Mouse (Mus musculus) heart, adult 2 months (tissue): ENCODE data around the gene Hdac10.

Experiments
- CTCF ChIP-seq: fragments of 200-600 bp; IDR thresholded peaks from 2 replicates; pipeline ENCODE4 v1.8.1; 2022; ENCODE audit warnings: antibody characterized with exemption, mild to moderate bottlenecking, moderate library complexity
- EP300 ChIP-seq: fragments of 200-500 bp; IDR thresholded peaks from 2 replicates; pipeline ENCODE4 v1.6.1; 2011; ENCODE audit warnings: low read depth, low read length, control low read depth; ENCODE audit not compliant: insufficient read depth
- POLR2A ChIP-seq: fragments of 200-500 bp; IDR thresholded peaks from 2 replicates; pipeline ENCODE4 v1.6.1; 2011; ENCODE audit warnings: mild to moderate bottlenecking, low read depth, low read length, control low read depth; ENCODE audit not compliant: insufficient read depth

DNA sequence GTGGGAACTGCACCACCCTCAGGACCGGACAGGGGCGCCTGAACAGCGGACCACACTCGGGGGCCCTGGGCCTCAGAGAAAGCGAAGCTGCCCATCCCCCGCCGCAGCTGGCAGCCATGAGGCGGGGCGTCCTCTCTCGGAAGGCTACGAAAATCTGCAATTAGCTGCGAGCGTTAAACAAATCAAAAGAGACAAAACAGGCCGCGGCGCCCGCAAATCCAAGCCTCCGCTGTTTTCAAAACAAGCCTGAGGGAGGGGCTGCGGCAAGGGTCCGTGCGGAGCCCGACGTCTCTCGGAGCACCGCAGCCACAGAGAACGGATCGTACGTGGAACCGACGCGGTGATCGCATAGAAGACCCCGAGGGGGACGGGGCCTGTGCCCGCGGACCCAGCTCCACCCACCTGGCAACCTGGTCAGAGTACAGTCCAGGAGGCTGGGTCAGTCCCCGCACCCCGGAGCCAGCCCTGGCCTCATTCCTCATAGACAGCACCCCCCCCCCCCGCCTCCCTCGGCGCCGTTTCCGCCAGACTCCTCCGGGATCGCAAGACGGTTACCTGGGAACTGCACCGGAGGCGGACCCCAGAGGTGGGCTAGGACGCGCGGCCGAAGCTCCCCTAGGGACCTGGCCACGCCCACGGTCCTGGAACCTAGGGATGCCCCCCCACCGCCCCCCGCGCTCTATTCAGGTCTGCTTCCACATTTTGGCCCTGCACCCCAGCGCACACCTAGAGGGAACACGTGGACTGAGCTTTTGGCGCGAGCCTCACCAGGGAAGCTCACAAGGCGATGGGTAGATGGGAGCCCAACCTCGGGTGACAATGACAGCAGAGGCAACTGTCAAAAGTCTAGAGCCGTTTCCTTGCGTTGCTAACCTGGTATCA lies 44.8 kb upstream of the Hdac10 start:
- TF ChIP-seq POLR2A (no peak), EP300 (no peak), CTCF (peak; percentile 9; the same call in 1 of the 2 replicates)
